Mouse (Mus musculus): ENCODE results near the gene Tmcc1. TPM values are rescaled to one million over a fixed set of nuclear protein-coding genes. Genes with fewer than 3 reads are reported as not detected.
A peak's percentile ranks its signal among the peaks of the same experiment; 100 is the strongest.
"Not testable (repeated sequence)": the region's sequence is repeated elsewhere in the genome, so short reads cannot be mapped to it uniquely, and the experiment has no call there.

Tmcc1 gene
- total RNA-seq, 2 experiments from 2014 or later = 9.1 to 9.8 TPM

GRCm38 (mm10) chr6:116154854-116155624 lies 38.2 kb downstream of the Tmcc1 start:
- no peak for ATAC-seq (replicated peaks; ENCODE audit: low FRiP score, low TSS enrichment, poor library complexity, severe bottlenecking)

GRCm38 (mm10) chr6:116147386-116147785 lies 45.9 kb downstream of the Tmcc1 start:
- ATAC-seq (replicated peaks; ENCODE audit: low FRiP score, low TSS enrichment, poor library complexity, severe bottlenecking) = no peak

GRCm38 (mm10) chr6:116141696-116142095 lies 51.6 kb downstream of the Tmcc1 start:
- ATAC-seq (replicated peaks; ENCODE audit: low FRiP score, low TSS enrichment, poor library complexity, severe bottlenecking) = 0 out of 2 replicates have a peak, but pooled peaks have one; percentile 41

GRCm38 (mm10) chr6:116140782-116141181 lies 52.5 kb downstream of the Tmcc1 start:
- no peak for ATAC-seq (replicated peaks; ENCODE audit: low FRiP score, low TSS enrichment, poor library complexity, severe bottlenecking)

GRCm38 (mm10) chr6:116139143-116139856 lies 54.0 kb downstream of the Tmcc1 start:
- ATAC-seq (replicated peaks; ENCODE audit: low FRiP score, low TSS enrichment, poor library complexity, severe bottlenecking) = no peak

- ATAC-seq (replicated peaks; ENCODE audit: low FRiP score, low TSS enrichment, poor library complexity, severe bottlenecking) = peak; percentile 87
These were observed 57.2 kb downstream of the Tmcc1 start for GRCm38 (mm10) chr6:116135971-116136632.

GRCm38 (mm10) chr6:116133756-116134155 lies 59.5 kb downstream of the Tmcc1 start:
- ATAC-seq (replicated peaks; ENCODE audit: low FRiP score, low TSS enrichment, poor library complexity, severe bottlenecking) = no peak

GRCm38 (mm10) chr6:116131771-116132170 lies 61.5 kb downstream of the Tmcc1 start:
- no peak for ATAC-seq (replicated peaks; ENCODE audit: low FRiP score, low TSS enrichment, poor library complexity, severe bottlenecking)

GRCm38 (mm10) chr6:116128710-116129109 lies 64.6 kb downstream of the Tmcc1 start:
- no peak for ATAC-seq (replicated peaks; ENCODE audit: low FRiP score, low TSS enrichment, poor library complexity, severe bottlenecking)

GRCm38 (mm10) chr6:116127918-116128443 lies 65.3 kb downstream of the Tmcc1 start:
- no peak for ATAC-seq (replicated peaks; ENCODE audit: low FRiP score, low TSS enrichment, poor library complexity, severe bottlenecking)

GRCm38 (mm10) chr6:116126577-116126976 lies 66.7 kb downstream of the Tmcc1 start:
- no peak for ATAC-seq (replicated peaks; ENCODE audit: low FRiP score, low TSS enrichment, poor library complexity, severe bottlenecking)

- no peak for ATAC-seq (replicated peaks; ENCODE audit: low FRiP score, low TSS enrichment, poor library complexity, severe bottlenecking)
These were observed 70.4 kb downstream of the Tmcc1 start for GRCm38 (mm10) chr6:116122881-116123280.

- ATAC-seq (replicated peaks; ENCODE audit: low FRiP score, low TSS enrichment, poor library complexity, severe bottlenecking) = no peak
These were observed 73.6 kb downstream of the Tmcc1 start for GRCm38 (mm10) chr6:116119669-116120068.

- not testable (repeated sequence) for ATAC-seq (replicated peaks; ENCODE audit: low FRiP score, low TSS enrichment, poor library complexity, severe bottlenecking)
These were observed 76.7 kb downstream of the Tmcc1 start for GRCm38 (mm10) chr6:116116634-116117033.

- no peak for ATAC-seq (replicated peaks; ENCODE audit: low FRiP score, low TSS enrichment, poor library complexity, severe bottlenecking)
These were observed 82.7 kb downstream of the Tmcc1 start for GRCm38 (mm10) chr6:116110588-116110987.

- peak; percentile 79 for ATAC-seq (replicated peaks; ENCODE audit: low FRiP score, low TSS enrichment, poor library complexity, severe bottlenecking)
These were observed 85.6 kb downstream of the Tmcc1 start for GRCm38 (mm10) chr6:116107471-116108358.

GRCm38 (mm10) chr6:116106967-116107470 lies 86.3 kb downstream of the Tmcc1 start:
- ATAC-seq (replicated peaks; ENCODE audit: low FRiP score, low TSS enrichment, poor library complexity, severe bottlenecking) = peak; percentile 24; the same call in 1 of the 2 replicates

GRCm38 (mm10) chr6:116097579-116097978 lies 95.7 kb downstream of the Tmcc1 start:
- ATAC-seq (replicated peaks; ENCODE audit: low FRiP score, low TSS enrichment, poor library complexity, severe bottlenecking) = no peak

- ATAC-seq (replicated peaks; ENCODE audit: low FRiP score, low TSS enrichment, poor library complexity, severe bottlenecking) = no peak
These were observed 103.9 kb downstream of the Tmcc1 start for GRCm38 (mm10) chr6:116089402-116089801.
